Mouse (Mus musculus) erythroblast, embryonic 14.5 days (primary cell): ENCODE results near the gene Rftn1.

Experiments
- GATA1 ChIP-seq: IDR thresholded peaks from 2 replicates; pipeline ENCODE4 v1.6.1; 2012; ENCODE audit warnings: low read length, inconsistent platforms, mixed read lengths
- TAL1 ChIP-seq: IDR thresholded peaks from 3 replicates; pipeline ENCODE4 v1.6.1; 2012; ENCODE audit warnings: low read length, inconsistent platforms, mixed read lengths

DNA sequence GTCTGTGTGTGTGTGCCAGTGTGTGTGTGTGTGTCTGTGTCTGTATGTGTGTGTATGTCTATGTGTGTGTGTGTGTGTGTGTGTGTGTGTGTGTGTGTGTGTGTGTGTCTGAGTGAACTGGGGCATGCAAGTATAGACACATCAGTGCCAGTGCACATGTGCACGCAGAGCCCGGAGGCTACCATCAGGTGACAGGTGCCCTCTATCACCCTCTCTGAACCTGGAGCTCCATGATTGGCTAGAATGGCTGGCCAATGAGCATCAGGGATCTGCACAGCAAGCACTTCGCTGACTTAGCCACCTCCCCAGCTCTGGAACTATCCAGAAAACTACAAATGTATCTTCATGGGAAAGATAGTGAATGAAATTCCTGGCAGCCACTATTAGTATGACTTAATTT is 16.7 kb downstream of the Rftn1 start:
- TF ChIP-seq GATA1 = no peak
- TF ChIP-seq TAL1 = no peak
